Mouse (Mus musculus) kidney, postnatal 0 days (tissue): ENCODE measurements at regions not wholly inside any gene's neighbourhood (a gene's known extent, or its start where the extent isn't known, plus 50 kb on each side); places are given as distances from the start of the nearest gene placed in this dataset.

ENCODE experiments used
- ATAC-seq: fragments of 200-750 bp; cut with Nextera tagmentation; replicated peaks from 2 replicates; pipeline ENCODE4 v1.8.0; 2017; ENCODE audit warnings: low read depth, moderate number of reproducible peaks, moderate TSS enrichment, moderate library complexity; ENCODE audit not compliant: low FRiP score
- DNase-seq: peaks from one replicate; pipeline ENCODE4 v3.0.0-alpha.2; 2016; ENCODE audit warnings: low spot score
- H3K27ac ChIP-seq: fragments of 300-500 bp; sonication (generic); 2 replicates; pipeline ENCODE4 v1.5.1; 2014; ENCODE audit warnings: mild to moderate bottlenecking
- H3K27me3 ChIP-seq: fragments of 300-500 bp; sonication (generic); 2 replicates; pipeline ENCODE4 v1.6.1; 2014; ENCODE audit warnings: low read length, mixed read lengths; ENCODE audit not compliant: insufficient read depth
- H3K36me3 ChIP-seq: fragments of 300-500 bp; sonication (generic); 2 replicates; pipeline ENCODE4 v1.6.1; 2014; ENCODE audit warnings: low read length, mixed read lengths; ENCODE audit not compliant: insufficient read depth
- H3K4me1 ChIP-seq: fragments of 300-500 bp; sonication (generic); replicated peaks from 2 replicates; pipeline ENCODE4 v1.6.1; 2014; ENCODE audit warnings: antibody characterized with exemption, low read length, mixed read lengths; ENCODE audit not compliant: insufficient read depth
- H3K4me2 ChIP-seq: fragments of 300-500 bp; sonication (generic); 2 replicates; pipeline ENCODE4 v1.6.1; 2014; ENCODE audit warnings: mild to moderate bottlenecking, low read length, moderate library complexity, mixed read lengths
- H3K4me3 ChIP-seq: fragments of 300-500 bp; sonication (generic); replicated peaks from 2 replicates; pipeline ENCODE4 v1.5.1; 2014; ENCODE audit warnings: low read depth, low read length
- H3K9ac ChIP-seq: fragments of 300-500 bp; sonication (generic); 2 replicates; pipeline ENCODE4 v1.6.1; 2014; ENCODE audit warnings: low read depth, low read length
- H3K9me3 ChIP-seq: fragments of 300-500 bp; sonication (generic); replicated peaks from 2 replicates; pipeline ENCODE4 v1.6.1; 2016; ENCODE audit warnings: low read length, inconsistent platforms, mixed read lengths
- CTCF ChIP-seq: IDR thresholded peaks from 2 replicates; pipeline ENCODE4 v1.5.1; 2016; ENCODE audit warnings: antibody characterized with exemption, low read depth, mild to moderate bottlenecking, moderate library complexity
- WGBS: fragments of 180-500 bp; shearing (Covaris S2); extraction: QIAGEN DNeasy Blood & Tissue Kit; methylation state at CpG from one replicate; pipeline ENCODE4 v1.1.7; 2014; 5-methylcytosine and 5-hydroxymethylcytosine counted together

DNA sequence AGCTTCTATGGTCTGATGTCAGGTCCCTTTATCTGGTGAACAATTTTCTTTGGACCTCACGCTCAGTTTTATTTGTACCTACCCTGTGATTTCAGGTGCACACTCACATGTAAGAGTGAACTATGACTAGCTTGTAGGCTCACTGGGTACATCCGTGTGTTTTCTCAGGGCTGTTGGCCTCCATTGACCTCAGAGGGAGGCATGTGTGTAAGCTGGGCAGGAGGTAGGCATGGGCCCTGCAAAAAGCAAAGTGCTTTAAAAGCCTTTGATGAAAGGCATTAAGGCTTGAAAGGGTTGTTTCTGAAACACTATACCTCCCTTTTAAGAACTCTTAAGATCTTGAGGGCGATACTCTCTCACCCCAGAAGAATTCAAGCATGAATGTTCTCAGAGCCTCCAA, 112.9 kb upstream of the Gdnf start:
- no peaks in the 10 kb centered on the region for H3K27me3 ChIP-seq
- no peaks in the 10 kb centered on the region for H3K4me1 ChIP-seq
- H3K4me3 ChIP-seq = no peak overlapping the region
- ATAC-seq = peak; percentile 46; the same call in 1 of the 2 replicates
- H3K27ac ChIP-seq = no peak overlapping the region
- no peaks in the 10 kb centered on the region for H3K36me3 ChIP-seq
- no peak overlapping the region for H3K4me2 ChIP-seq
- H3K9me3 ChIP-seq = no peaks in the 10 kb centered on the region
- no peak overlapping the region for H3K9ac ChIP-seq
- peak; percentile 57 for DNase-seq
- WGBS = 24% methylated on average over 3 of the region's 3 CpGs
- TF ChIP-seq CTCF = no peak

DNA sequence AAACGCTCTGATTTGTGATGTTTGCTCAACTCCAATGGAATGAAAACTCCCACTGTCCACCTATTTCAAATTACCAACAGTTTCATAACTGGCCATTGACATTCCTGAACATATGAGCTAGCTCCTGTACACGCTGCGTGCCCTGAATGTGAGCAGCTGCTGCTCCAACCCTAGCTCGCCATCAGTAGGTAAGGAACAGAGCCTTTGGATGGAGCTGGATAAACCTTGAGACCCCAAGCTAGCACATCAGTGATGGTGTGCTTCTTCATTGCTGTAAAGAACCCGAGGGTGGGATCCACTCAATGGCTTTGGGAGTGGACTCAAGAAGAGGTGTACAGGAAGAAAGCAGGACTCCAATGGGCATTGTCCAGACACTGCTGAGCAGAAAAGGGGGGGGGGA, 101.8 kb upstream of the Gdnf start:
- Histone ChIP-seq H3K4me3 (no peak overlapping the region), H3K9me3 (no peaks in the 10 kb centered on the region), H3K4me1 (no peaks in the 10 kb centered on the region), H3K27me3 (no peaks in the 10 kb centered on the region), H3K36me3 (no peaks in the 10 kb centered on the region), H3K27ac (no peak overlapping the region), H3K4me2 (no peak overlapping the region), H3K9ac (no peak overlapping the region)
- no peak for TF ChIP-seq CTCF
- WGBS = 82% methylated on average over 5 of the region's 5 CpGs
- ATAC-seq = no peak
- DNase-seq = no peak

DNA sequence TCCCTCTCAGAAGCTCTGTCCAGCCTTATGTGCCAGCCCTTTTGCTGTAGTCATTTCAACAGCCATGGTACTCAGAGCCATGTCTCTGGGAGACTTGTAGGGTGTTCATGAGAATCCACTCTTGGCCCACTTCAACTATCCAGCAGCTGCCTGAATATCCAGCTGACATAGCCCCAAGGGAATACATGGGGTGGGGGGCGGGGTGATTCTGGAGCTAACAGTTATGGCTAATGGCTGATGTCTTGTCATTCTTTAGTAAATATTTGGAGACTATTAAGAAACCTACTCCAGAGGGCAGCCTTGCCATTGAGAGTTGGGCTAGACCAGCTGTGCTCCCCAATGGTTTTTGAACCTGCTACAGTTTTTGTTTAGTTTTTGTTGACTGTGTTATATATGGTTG, 96.0 kb upstream of the Gdnf start:
- ATAC-seq (no peak), DNase-seq (no peak)
- no peak overlapping the region for H3K9ac ChIP-seq
- H3K4me2 ChIP-seq = no peak overlapping the region
- no peak for TF ChIP-seq CTCF
- H3K9me3 ChIP-seq = no peaks in the 10 kb centered on the region
- no peaks in the 10 kb centered on the region for H3K4me1 ChIP-seq
- 89% methylated on average over 1 of the region's 1 CpGs for WGBS
- H3K4me3 ChIP-seq = no peak overlapping the region
- H3K36me3 ChIP-seq = no peaks in the 10 kb centered on the region
- no peak overlapping the region for H3K27ac ChIP-seq
- H3K27me3 ChIP-seq = no peaks in the 10 kb centered on the region

DNA sequence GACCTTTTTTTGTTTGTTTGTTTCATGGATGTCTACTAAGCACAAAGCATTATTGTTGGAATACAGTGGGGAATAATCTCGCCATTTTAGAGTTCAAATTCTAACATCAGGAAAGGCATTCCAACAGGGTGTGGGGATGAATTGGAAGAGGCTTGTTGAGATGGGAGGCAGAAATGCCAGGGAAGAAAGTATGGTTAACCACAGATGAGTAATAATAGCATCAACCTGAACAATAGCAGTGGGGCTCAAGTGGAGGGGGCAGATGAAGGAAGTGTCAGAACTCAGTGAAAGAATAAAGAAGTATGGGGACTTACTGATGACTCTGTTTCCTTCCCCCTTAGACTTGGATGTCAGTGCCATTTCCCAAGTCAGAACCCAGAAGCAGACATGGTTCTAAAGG, 94.5 kb upstream of the Gdnf start:
- no peak for ATAC-seq
- no peaks in the 10 kb centered on the region for H3K9me3 ChIP-seq
- 88% methylated on average over 1 of the region's 1 CpGs for WGBS

DNA sequence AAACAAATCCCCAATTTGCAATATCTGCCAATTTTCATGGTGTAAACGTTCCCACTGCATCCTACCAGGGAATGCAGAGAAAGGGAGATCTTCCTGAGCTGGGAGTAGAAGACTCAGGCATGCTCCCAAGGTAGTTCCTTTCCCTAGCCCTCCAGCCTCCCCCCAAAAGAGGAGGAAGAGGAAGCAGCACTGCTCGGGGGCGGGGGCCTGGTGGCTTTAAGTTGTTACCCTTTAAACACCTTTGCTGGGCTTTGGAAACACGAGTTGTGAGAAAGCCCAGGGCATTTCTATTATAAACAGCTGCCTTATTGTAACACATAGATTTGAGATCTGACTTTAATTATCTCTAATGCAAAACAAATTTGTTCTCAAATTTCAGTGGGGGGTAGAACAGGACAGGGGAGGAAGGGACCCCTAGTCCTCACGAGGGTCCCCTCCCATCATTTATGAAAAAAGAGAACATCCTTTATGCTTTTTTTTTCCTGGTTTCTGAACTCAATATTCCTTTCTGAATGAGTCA, 87.4 kb upstream of the Gdnf start:
- ATAC-seq = no peak
- TF ChIP-seq CTCF = no peak
- Histone ChIP-seq H3K27ac (no peak overlapping the region), H3K4me1 (no peaks in the 10 kb centered on the region), H3K36me3 (no peaks in the 10 kb centered on the region), H3K4me2 (no peak overlapping the region), H3K9me3 (no peaks in the 10 kb centered on the region), H3K9ac (no peak overlapping the region), H3K4me3 (no peak overlapping the region), H3K27me3 (no peaks in the 10 kb centered on the region)
- 31% methylated on average over 5 of the region's 5 CpGs for WGBS
- DNase-seq = no peak

More for the DNA sequence above, 94.5 kb upstream of the Gdnf start:
- Histone ChIP-seq H3K4me3 (no peak overlapping the region), H3K4me2 (no peak overlapping the region), H3K27ac (no peak overlapping the region), H3K27me3 (no peaks in the 10 kb centered on the region), H3K9ac (no peak overlapping the region), H3K4me1 (no peaks in the 10 kb centered on the region), H3K36me3 (no peaks in the 10 kb centered on the region)
- no peak for TF ChIP-seq CTCF
- no peak for DNase-seq

DNA sequence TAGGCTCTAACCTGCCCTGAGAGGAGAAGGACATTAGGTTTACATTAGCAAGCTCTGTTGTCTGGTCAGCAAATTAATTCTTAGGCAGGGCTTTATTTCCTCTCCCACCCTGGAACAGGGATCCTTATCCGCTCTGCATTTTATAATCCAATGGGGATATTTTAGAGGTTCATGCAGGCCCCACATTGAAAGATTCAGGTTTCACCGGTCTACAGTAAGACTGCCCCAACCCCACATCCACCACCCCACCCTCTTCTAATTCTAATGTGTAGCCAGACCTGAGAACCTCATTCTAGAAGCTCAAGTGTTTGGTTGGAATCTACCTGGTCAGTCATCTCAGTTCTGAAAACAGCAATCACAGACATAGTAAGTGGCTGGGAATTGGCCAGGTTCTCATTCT, 86.9 kb upstream of the Gdnf start:
- no peak for TF ChIP-seq CTCF

DNA sequence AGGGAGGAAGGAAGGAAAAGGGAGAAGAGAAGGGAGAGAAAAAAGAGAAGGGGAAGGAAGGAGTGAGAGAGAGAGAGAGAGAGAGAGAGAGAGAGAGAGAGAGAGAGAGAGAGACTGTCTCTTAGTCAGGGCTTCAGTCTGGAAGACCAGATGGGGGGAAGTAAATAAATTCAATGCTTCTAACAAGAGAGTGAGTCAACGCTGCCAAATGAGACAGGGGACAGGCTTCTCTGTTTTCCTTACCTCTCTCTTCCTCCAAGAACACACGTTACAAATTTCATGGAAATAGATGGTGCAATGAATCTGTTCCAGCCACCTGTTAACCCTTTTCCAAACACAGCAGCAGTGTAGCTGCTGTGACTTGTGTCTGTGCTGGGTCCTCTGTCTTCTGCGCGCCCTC, 85.1 kb upstream of the Gdnf start:
- ATAC-seq (no peak), DNase-seq (no peak)
- Histone ChIP-seq H3K4me3 (no peak overlapping the region), H3K9ac (no peak overlapping the region), H3K9me3 (no peaks in the 10 kb centered on the region), H3K36me3 (no peaks in the 10 kb centered on the region), H3K27ac (no peak overlapping the region), H3K4me2 (no peak overlapping the region), H3K27me3 (no peaks in the 10 kb centered on the region), H3K4me1 (no peaks in the 10 kb centered on the region)
- 56% methylated on average over 4 of the region's 4 CpGs for WGBS
- TF ChIP-seq CTCF = no peak

More for the DNA sequence above, 86.9 kb upstream of the Gdnf start:
- no peak overlapping the region for H3K27ac ChIP-seq
- no peak overlapping the region for H3K9ac ChIP-seq
- 80% methylated on average over 2 of the region's 2 CpGs for WGBS
- no peaks in the 10 kb centered on the region for H3K36me3 ChIP-seq
- ATAC-seq = no peak
- H3K4me1 ChIP-seq = no peaks in the 10 kb centered on the region
- DNase-seq = no peak
- H3K9me3 ChIP-seq = no peaks in the 10 kb centered on the region
- no peak overlapping the region for H3K4me2 ChIP-seq
- no peaks in the 10 kb centered on the region for H3K27me3 ChIP-seq
- no peak overlapping the region for H3K4me3 ChIP-seq
